Mouse (Mus musculus) cerebellum, adult 2 months (tissue): ENCODE measurements around the gene Fkbp14.

Experiments used
- CTCF ChIP-seq: fragments of 200-500 bp; IDR thresholded peaks from 2 replicates; pipeline ENCODE4 v1.5.1; 2011; ENCODE audit warnings: low read depth, mild to moderate bottlenecking, control low read depth, low read length, moderate library complexity, borderline replicate concordance; ENCODE audit not compliant: insufficient read depth
- POLR2A ChIP-seq: fragments of 200-500 bp; IDR thresholded peaks from 2 replicates; pipeline ENCODE4 v1.6.1; 2011; ENCODE audit warnings: low read length, control low read depth, borderline replicate concordance; ENCODE audit not compliant: insufficient read depth

GRCm38 (mm10) chr6:54631462-54631861 is 34.4 kb upstream of the Fkbp14 start:
- no peak for TF ChIP-seq POLR2A
- TF ChIP-seq CTCF: no peak; the same call in 1 of the 2 replicates
